Mouse (Mus musculus) heart, adult 9 months (tissue): ENCODE results near the gene Lrrc74a.

Source experiments
- DNase-seq, 2 experiments: peaks; one replicate each; pipeline ENCODE4 v3.0.0; 2022; ENCODE audit warnings: low spot score in 2 of 2

Lrrc74a gene

GRCm38 (mm10) chr12:86786149-86787019 is 52.2 kb downstream of the Lrrc74a start:
- no peak for DNase-seq

- DNase-seq, result no peak
Measured at GRCm38 (mm10) chr12:86787020-86787553, 52.9 kb downstream of the Lrrc74a start.

GRCm38 (mm10) chr12:86790100-86790848 is 56.1 kb downstream of the Lrrc74a start:
- no peak for DNase-seq

GRCm38 (mm10) chr12:86790849-86791127 is 56.6 kb downstream of the Lrrc74a start:
- DNase-seq, result peak in 1 of 2 experiments; percentile 81

- no peak for DNase-seq
Measured at GRCm38 (mm10) chr12:86791987-86792386, 57.8 kb downstream of the Lrrc74a start.

- DNase-seq, result peak; percentile 92
Measured at GRCm38 (mm10) chr12:86793830-86794229, 59.7 kb downstream of the Lrrc74a start.

- DNase-seq, result no peak
Measured at GRCm38 (mm10) chr12:86794331-86794730, 60.2 kb downstream of the Lrrc74a start.

- no peak for DNase-seq
Measured at GRCm38 (mm10) chr12:86795076-86795837, 61.1 kb downstream of the Lrrc74a start.

GRCm38 (mm10) chr12:86795838-86796232 is 61.7 kb downstream of the Lrrc74a start:
- peak; percentile 77 to 89 for DNase-seq

GRCm38 (mm10) chr12:86796351-86796750 is 62.2 kb downstream of the Lrrc74a start:
- no peak for DNase-seq

GRCm38 (mm10) chr12:86797771-86798170 is 63.6 kb downstream of the Lrrc74a start:
- no peak for DNase-seq

GRCm38 (mm10) chr12:86798773-86799540 is 64.8 kb downstream of the Lrrc74a start:
- peak; percentile 71 to 87 for DNase-seq

- DNase-seq, result no peak
Measured at GRCm38 (mm10) chr12:86799786-86800185, 65.6 kb downstream of the Lrrc74a start.

- peak; percentile 51 to 57 for DNase-seq
Measured at GRCm38 (mm10) chr12:86800336-86800735, 66.2 kb downstream of the Lrrc74a start.

- peak; percentile 91 to 92 for DNase-seq
Measured at GRCm38 (mm10) chr12:86800765-86801147, 66.6 kb downstream of the Lrrc74a start.

- peak; percentile 98 for DNase-seq
Measured at GRCm38 (mm10) chr12:86801148-86802004, 67.2 kb downstream of the Lrrc74a start.

- peak; percentile 71 to 77 for DNase-seq
Measured at GRCm38 (mm10) chr12:86802005-86802671, 68.0 kb downstream of the Lrrc74a start.

- DNase-seq, result no peak
Measured at GRCm38 (mm10) chr12:86802899-86803298, 68.7 kb downstream of the Lrrc74a start.

- DNase-seq, result no peak
Measured at GRCm38 (mm10) chr12:86803651-86804307, 69.6 kb downstream of the Lrrc74a start.
